Mouse (Mus musculus) megakaryocyte progenitor cell, adult 5-6 weeks (primary cell): ENCODE results near the gene Slc6a20a. TPM values are rescaled to one million over a fixed set of nuclear protein-coding genes. Genes with fewer than 3 reads are reported as not detected.

ENCODE experiments used
- ATAC-seq: replicated peaks from 2 replicates; pipeline ENCODE4 v1.8.0; 2016; ENCODE audit warnings: mild to moderate bottlenecking, moderate TSS enrichment, inconsistent platforms; ENCODE audit not compliant: poor library complexity
- total RNA-seq, 2 experiments: library from RNA; stranded (forward) in 1 of 2; stranded (reverse) in 1 of 2; fragments of 157-497, 149-512 nt in 1 of 2; fragments of 200-1000 nt in 1 of 2; gene quantifications; 2 replicates each; pipeline versions ENCODE4 v1.2.3 to v1.2.4; 2015 to 2017

Gene Slc6a20a
- total RNA-seq, 2 experiments from 2014 or later = 0.32 to 1.8 TPM

DNA sequence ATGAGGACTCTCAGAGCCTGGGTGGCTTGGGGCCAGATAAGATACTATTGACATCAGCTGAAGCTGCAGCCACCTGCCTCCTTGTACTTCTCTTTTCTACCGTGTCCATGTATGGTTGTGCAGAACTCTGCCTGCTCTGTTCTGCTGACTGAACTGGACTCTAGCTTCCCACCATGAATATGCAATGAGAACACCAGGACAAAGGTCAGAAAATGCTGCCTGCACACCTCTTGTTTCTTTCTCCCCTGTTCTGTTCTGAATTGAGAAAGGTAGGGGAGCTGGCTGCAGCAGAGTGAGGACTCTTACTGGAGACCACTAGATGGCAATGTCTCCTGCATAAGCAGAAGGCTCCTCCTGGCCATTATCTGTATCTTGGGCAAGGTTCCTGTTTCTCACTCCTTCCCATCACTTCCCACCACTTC is 40.0 kb downstream of the Slc6a20a start:
- peak; percentile 94 for ATAC-seq

DNA sequence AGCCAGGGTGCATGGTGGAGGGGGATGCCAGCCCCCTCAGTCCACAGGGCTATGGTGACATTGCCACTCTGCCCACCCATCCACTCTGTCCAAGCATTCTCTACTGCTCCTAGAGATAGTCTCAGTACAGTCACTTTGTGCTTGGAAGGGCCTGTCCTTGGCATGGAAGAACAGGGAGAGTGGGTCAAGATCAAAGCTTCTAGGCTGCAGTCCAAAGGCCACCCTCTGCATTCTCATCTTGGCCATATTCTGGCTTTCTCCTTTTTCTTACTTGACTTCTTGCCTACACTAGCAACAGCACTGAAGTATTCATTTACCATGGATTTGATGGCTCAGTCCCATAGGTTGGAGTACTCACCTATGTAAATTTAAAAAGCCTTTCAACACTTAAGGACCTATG is 40.5 kb downstream of the Slc6a20a start:
- no peak for ATAC-seq

DNA sequence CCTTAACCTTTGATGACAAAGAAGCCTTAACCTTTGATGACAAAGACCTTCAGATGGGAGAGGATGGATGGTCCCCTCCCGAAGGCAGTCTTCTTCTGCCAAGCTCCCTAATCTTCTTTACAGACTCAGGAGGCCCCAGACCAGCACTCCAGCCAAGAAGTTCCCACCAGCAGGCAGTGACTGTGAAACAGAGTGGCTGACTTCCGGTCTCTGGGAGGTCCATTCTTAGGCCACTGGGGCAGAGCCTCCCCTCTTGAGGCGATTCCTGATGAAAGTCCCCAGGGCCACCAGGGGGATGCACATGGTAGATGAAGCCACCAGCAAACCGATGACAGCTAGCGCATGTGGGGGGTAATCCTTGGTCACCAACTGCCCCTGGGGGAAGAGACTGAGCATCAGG is 41.9 kb downstream of the Slc6a20a start:
- no peak for ATAC-seq

DNA sequence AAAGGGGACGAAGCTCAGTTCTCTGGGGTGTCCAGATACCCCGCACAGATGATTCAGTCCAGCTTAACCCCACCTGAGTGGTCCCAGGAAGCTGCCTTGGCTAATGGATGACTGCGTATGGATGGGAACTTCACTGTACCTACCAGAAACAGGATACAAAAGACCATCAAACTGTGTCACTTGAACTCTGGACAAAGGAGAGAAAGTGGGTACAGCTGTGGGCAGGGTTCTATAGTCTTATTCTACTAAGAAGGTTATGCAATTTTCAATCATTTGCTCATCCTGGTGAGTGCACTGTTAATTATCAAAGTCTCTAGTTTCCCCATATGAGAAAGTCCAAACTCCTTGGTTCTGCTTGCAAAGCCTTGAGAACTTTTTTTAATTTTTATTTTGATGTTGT is 45.7 kb downstream of the Slc6a20a start:
- ATAC-seq = no peak

DNA sequence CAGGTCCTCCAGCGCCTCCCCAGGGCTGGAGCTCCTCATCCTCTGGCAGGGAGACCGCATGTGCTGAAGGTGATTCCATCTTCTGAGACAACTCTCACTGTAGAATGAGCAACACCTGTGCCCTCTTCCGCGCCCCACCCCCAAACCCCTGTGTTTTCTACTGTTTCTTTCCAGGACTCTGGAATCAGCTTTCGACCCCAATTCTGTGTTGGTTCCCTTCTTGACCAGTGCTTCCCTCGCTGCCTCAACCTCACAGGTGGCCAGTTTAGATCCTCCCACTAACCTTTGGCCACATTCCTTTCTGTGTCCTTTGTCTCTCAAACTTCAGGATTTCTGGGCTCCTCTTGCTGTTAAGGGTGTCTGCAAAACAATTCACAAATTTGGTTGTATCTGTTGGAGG is 46.4 kb downstream of the Slc6a20a start, which contains the start of gene Slc6a20b:
TSS of gene Slc6a20b (minus strand) at position 285 of the 400 bp plus-strand sequence.
- no peak for ATAC-seq

DNA sequence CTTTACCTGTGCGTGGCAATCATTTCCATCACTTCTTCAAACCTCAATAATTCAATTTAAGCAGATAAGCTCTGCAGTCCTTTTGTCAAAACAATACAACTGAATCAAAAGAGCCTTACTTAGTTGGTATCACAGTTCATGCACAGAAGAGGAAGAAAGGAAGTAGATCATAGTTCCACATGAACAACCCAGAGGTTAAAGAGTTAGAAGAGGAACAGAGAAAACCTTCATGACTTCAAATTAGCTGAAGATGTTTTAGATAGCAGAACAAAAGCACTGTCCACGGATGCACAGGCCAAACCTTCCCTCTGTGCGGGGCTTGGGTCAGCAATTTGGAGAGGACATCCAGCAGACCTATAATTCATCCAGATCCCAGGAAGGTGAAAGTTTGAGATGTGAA is 47.0 kb downstream of the Slc6a20a start:
- no peak for ATAC-seq

DNA sequence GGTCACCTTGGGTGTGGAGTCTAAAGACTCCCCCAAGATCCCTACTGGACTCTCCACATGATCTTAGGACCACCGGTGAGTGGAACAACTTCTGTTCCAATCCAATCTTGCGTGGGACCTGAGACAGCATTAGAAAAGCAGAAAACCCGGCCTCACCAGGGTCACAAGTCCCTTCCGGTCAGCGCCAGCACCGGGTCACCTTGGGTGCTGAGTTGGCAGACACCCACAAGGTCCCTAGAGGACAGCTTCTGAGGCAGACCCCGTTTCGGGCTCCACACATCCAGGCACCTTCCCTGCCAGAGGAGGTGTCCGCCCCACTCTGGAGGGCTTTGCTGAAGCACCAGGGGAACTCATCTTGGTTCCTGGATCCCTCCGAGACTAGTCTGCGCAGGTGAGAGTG is 52.9 kb downstream of the Slc6a20a start:
- ATAC-seq = no peak

DNA sequence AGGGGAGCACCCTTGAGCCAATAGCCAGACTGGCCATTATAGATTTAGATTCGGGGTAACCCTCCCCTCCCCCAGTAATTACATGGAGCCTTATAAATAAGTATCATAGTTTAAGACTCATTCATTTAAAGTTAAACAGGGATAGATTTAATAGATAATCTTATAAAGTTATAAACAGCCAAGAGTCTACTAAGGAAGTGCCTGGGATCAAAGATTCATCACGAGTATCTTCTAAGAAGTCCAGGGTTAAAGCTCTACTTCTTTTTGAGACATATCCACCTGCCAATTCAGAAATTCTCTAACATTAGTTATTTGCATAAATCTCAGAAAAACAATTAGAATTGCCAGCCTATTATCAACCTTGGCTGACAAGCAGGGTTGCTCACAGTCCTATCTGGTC is 53.9 kb downstream of the Slc6a20a start:
- no peak for ATAC-seq

DNA sequence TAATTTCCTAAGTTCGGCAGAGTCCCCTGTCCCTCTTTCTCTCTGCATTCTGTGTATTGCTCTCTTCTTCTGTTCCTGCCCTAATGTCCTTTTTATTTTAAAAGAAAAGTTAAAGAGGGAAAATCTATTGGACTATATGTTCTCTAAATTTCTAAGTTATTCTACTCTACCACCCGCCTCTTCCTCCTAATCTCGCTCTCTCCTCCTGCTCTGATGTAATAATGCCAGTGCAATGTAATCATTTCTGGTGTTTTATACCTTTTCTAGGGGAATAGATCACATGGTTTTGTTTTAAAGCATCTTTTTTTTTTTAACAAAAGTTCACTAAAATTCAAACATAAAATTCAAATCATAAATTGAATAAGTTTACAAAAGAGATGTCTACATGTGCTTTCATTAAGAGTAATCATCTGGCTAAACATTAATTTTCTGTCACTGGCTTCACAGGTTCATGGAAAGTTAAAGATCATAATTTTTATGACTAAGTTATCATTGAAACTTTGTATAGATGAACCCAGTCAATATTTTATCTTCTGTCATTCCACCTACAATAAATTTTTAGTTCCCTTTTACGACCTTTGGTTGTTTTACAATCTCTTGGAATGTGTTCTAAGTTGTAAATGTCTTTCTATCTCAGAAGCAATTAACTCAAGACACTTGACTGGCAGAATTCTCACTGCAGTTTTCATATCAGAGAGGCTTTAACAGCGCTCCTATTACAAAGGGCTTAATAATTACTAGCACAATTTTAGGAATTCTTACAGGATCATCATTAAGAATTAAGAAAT is 58.2 kb downstream of the Slc6a20a start:
- no peak for ATAC-seq

DNA sequence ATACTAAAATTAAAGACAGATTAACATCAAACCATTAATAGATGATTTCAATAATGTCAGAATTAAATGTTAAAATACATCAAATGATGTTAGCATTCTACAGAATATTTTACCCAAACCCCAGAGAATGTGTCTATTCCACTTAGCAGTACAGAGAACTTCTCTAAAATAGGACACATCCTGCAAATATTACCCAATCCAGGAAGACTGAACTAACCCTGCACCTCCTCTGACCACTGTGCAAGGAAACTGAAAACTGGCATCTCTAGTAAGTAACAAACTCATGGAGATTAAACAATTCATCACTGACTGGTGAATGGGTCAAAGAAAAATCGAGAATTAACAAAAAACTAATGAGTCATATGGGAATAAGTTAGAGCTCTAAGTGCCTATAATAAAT is 77.2 kb downstream of the Slc6a20a start:
- ATAC-seq = peak; percentile 89

DNA sequence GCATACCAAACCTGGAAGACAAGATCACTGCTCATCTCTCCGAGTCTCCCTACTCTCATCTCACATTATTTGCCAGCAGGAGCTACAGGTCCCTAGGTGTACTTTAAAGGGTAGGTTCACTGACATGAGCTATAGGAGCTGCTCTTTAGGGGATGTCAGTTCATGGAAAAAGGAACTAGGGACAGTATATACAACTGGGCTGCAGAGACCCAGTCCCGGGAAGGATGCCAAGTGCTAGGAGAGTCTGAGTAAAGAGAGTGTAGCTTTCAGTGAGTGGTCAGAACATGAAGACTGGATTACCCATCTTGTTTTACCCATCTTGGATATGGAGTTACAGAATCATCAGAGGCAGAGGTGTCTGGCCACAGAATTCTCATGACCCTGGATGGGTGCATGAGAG is 81.3 kb downstream of the Slc6a20a start:
- ATAC-seq = no peak

DNA sequence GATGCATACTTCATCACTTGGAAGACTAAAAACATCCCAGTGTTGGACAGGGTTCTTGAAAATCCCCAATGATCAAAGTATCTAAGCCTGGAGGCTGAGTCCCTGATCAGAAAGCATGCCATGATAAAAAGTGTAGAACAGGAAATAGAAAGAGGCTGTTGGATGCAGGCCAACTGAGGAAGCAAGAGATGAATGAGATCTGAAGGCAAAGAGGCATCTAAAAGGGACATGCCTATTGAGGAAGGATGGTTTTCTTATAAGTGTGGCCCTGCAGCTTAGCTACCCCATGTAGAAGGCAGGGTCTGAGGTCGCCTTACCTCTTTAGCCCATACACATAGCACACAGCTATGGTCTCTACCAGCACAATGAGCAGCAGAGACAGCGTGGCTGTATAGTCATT is 81.8 kb downstream of the Slc6a20a start:
- no peak for ATAC-seq

DNA sequence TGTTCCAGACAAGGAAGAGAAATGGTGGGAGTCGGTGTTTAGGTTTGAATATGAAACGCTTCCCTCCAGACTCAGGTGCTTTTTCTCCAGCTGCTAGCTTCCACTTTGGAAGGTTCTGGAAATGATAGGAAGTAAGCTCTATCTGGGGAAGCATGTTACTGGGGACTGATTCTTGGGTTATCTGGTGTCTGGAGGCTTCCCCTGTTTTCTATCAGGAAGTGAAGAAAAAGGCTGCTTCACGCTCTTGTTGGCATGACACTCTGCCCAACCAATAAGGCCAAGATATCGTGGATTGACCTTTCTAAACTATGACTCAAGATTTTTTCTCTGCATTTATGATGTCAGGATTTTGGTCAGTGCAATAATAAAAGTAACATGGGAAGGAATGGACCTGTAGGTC is 83.5 kb downstream of the Slc6a20a start:
- ATAC-seq = no peak

DNA sequence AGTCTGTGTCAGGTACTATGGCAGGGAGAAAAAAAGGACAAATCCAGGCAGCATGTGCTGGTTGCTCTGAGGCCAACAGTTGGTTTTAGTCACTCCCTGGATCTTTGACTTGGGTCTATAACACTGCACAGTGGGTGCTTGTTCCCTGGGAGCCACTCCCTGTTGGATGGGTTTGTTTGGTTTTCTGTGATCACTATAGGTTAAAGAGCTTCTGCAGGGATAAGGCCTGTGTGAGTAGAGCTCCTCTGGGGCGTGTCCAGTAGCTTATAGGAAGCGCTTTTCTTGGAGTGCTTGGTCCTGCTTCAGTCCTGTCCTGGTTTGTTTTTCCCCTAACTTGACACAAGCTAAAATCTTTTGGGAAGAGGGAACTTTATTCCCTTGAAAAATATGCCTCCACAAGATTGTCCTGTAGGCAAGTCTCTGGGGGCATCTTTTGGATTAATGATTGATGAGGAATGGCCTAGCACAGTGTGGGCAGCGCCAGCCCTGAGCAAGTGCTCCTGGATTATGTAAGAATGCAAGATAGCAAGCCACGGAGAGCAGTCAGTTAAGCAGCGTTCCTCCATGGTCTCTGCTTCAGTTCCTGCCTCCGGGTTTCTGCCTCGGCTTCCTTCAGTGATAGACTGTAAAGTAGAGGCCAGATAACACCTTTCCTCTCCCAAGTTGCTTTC is 89.3 kb downstream of the Slc6a20a start:
- 0 out of 2 replicates have a peak, but pooled peaks have one; percentile 14 for ATAC-seq

Other genes with a start within 250 kb of the Slc6a20a start
- gene Limd1, start 200.2 kb downstream of the Slc6a20a start, total RNA-seq (2015) = 24.2 and 24.6 TPM in 2 replicates
- gene Limd1, start 200.2 kb downstream of the Slc6a20a start, total RNA-seq (2017) = 19.0 and 20.4 TPM in 2 replicates
- gene Sacm1l, start 149.1 kb downstream of the Slc6a20a start, total RNA-seq (2015) = 33.3 and 35.8 TPM in 2 replicates
- gene Sacm1l, start 149.1 kb downstream of the Slc6a20a start, total RNA-seq (2017) = 36.4 and 46.2 TPM in 2 replicates
- gene Slc6a20b, start 46.3 kb downstream of the Slc6a20a start, total RNA-seq (2015) = not detected in 2 replicates
- 0.34 and 0.62 TPM in 2 replicates for gene Slc6a20b, start 46.3 kb downstream of the Slc6a20a start, total RNA-seq (2017)
- gene Ccr9, start 446 bp downstream of the Slc6a20a start, total RNA-seq (2015) = 0.05 and 0.52 TPM in 2 replicates
- gene Ccr9, start 446 bp downstream of the Slc6a20a start, total RNA-seq (2017) = 0.21 and 0.57 TPM in 2 replicates
- gene Lztfl1, start 38.8 kb upstream of the Slc6a20a start, total RNA-seq (2015) = 38.1 and 44.1 TPM in 2 replicates
- gene Lztfl1, start 38.8 kb upstream of the Slc6a20a start, total RNA-seq (2017) = 33.5 and 41.1 TPM in 2 replicates
- not detected in 2 replicates for gene Cxcr6, start 127.6 kb upstream of the Slc6a20a start, total RNA-seq (2015)
- 0.21 TPM in 1 of 2 replicates, not detected in the other for gene Cxcr6, start 127.6 kb upstream of the Slc6a20a start, total RNA-seq (2017)
- 13.0 and 16.4 TPM in 2 replicates for gene Fyco1, start 173.0 kb upstream of the Slc6a20a start, total RNA-seq (2015)
- gene Fyco1, start 173.0 kb upstream of the Slc6a20a start, total RNA-seq (2017) = 10.9 and 14.6 TPM in 2 replicates
- 0.10 and 0.15 TPM in 2 replicates for gene Xcr1, start 183.1 kb upstream of the Slc6a20a start, total RNA-seq (2015)
- 0.37 and 0.54 TPM in 2 replicates for gene Xcr1, start 183.1 kb upstream of the Slc6a20a start, total RNA-seq (2017)